Mouse (Mus musculus) MN1 (cell line): ENCODE data around the gene Clstn1.

Experiments used
- DNase-seq: peaks from one replicate; pipeline ENCODE4 v3.0.0-alpha.2; 2016; ENCODE audit warnings: low spot score

Gene Clstn1

GRCm38 (mm10) chr4:149567432-149568026, 18.7 kb upstream of the Clstn1 start:
- DNase-seq: no peak

- no peak for DNase-seq
Observed at GRCm38 (mm10) chr4:149568622-149569021, 17.6 kb upstream of the Clstn1 start.

GRCm38 (mm10) chr4:149569781-149570497, 16.3 kb upstream of the Clstn1 start:
- DNase-seq: no peak

- no peak for DNase-seq
Observed at GRCm38 (mm10) chr4:149570498-149570863, 15.8 kb upstream of the Clstn1 start.

- DNase-seq: no peak
Observed at GRCm38 (mm10) chr4:149571209-149571608, 15.1 kb upstream of the Clstn1 start.

- peak; percentile 53 for DNase-seq
Observed at GRCm38 (mm10) chr4:149571651-149572149, 14.6 kb upstream of the Clstn1 start.

GRCm38 (mm10) chr4:149572446-149572845, 13.8 kb upstream of the Clstn1 start:
- no peak for DNase-seq

GRCm38 (mm10) chr4:149572851-149573250, 13.4 kb upstream of the Clstn1 start:
- no peak for DNase-seq

GRCm38 (mm10) chr4:149574391-149574821, 11.9 kb upstream of the Clstn1 start:
- no peak for DNase-seq

GRCm38 (mm10) chr4:149576061-149576460, 10.2 kb upstream of the Clstn1 start:
- DNase-seq: no peak

GRCm38 (mm10) chr4:149576993-149577548, 9.2 kb upstream of the Clstn1 start:
- DNase-seq: no peak

GRCm38 (mm10) chr4:149578085-149578681, 8.1 kb upstream of the Clstn1 start:
- DNase-seq: no peak

- no peak for DNase-seq
Observed at GRCm38 (mm10) chr4:149578831-149579230, 7.4 kb upstream of the Clstn1 start.

GRCm38 (mm10) chr4:149585236-149585635, 1.0 kb upstream of the Clstn1 start:
- DNase-seq: no peak

GRCm38 (mm10) chr4:149586783-149587595, 721 bp downstream of the Clstn1 start:
- no peak for DNase-seq

- no peak for DNase-seq
Observed at GRCm38 (mm10) chr4:149587596-149588168, 1.4 kb downstream of the Clstn1 start.

- no peak for DNase-seq
Observed at GRCm38 (mm10) chr4:149590200-149590599, 3.9 kb downstream of the Clstn1 start.

- no peak for DNase-seq
Observed at GRCm38 (mm10) chr4:149591486-149591885, 5.2 kb downstream of the Clstn1 start.

GRCm38 (mm10) chr4:149594913-149595581, 8.8 kb downstream of the Clstn1 start:
- DNase-seq: no peak

GRCm38 (mm10) chr4:149597641-149598208, 11.5 kb downstream of the Clstn1 start:
- no peak for DNase-seq

GRCm38 (mm10) chr4:149599549-149599948, 13.3 kb downstream of the Clstn1 start:
- DNase-seq: no peak
